Mouse (Mus musculus) thymus, postnatal 25 days (tissue): ENCODE results near the gene T2.
"Not testable (repeated sequence)": the region's sequence is repeated elsewhere in the genome, so short reads cannot be mapped to it uniquely, and the experiment has no call there.

Source experiments
- DNase-seq: peaks from one replicate; pipeline ENCODE4 v3.0.0; 2022

The T2 gene

GRCm38 (mm10) chr17:8367514-8368480 is 12.0 kb downstream of the T2 start:
- DNase-seq, result no peak

- DNase-seq, result no peak
Observed at GRCm38 (mm10) chr17:8368570-8368969, 12.8 kb downstream of the T2 start.

- no peak for DNase-seq
Observed at GRCm38 (mm10) chr17:8369171-8369570, 13.4 kb downstream of the T2 start.

GRCm38 (mm10) chr17:8370634-8371229 is 14.9 kb downstream of the T2 start:
- DNase-seq, result no peak

GRCm38 (mm10) chr17:8371834-8372233 is 16.0 kb downstream of the T2 start:
- DNase-seq, result peak; percentile 80

- DNase-seq, result peak; percentile 84
Observed at GRCm38 (mm10) chr17:8372286-8373046, 16.7 kb downstream of the T2 start.

- DNase-seq, result no peak
Observed at GRCm38 (mm10) chr17:8377298-8377697, 21.5 kb downstream of the T2 start.

GRCm38 (mm10) chr17:8385441-8385840 is 29.6 kb downstream of the T2 start:
- no peak for DNase-seq

GRCm38 (mm10) chr17:8388463-8388862 is 32.7 kb downstream of the T2 start:
- peak; percentile 55 for DNase-seq

- DNase-seq, result peak; percentile 22
Observed at GRCm38 (mm10) chr17:8388990-8389789, 33.4 kb downstream of the T2 start.

GRCm38 (mm10) chr17:8389790-8390095 is 34.0 kb downstream of the T2 start:
- DNase-seq, result no peak

- DNase-seq, result no peak
Observed at GRCm38 (mm10) chr17:8390487-8390886, 34.7 kb downstream of the T2 start.

- no peak for DNase-seq
Observed at GRCm38 (mm10) chr17:8396371-8396770, 40.6 kb downstream of the T2 start.

- DNase-seq, result no peak
Observed at GRCm38 (mm10) chr17:8397946-8398345, 42.2 kb downstream of the T2 start.

GRCm38 (mm10) chr17:8403932-8404331 is 48.1 kb downstream of the T2 start:
- DNase-seq, result not testable (repeated sequence)

GRCm38 (mm10) chr17:8406285-8406684 is 50.5 kb downstream of the T2 start:
- no peak for DNase-seq

GRCm38 (mm10) chr17:8408002-8408401 is 52.2 kb downstream of the T2 start:
- DNase-seq, result not testable (repeated sequence)

GRCm38 (mm10) chr17:8408589-8409295 is 53.0 kb downstream of the T2 start:
- DNase-seq, result peak; percentile 36

GRCm38 (mm10) chr17:8410330-8410729 is 54.5 kb downstream of the T2 start:
- DNase-seq, result no peak

- DNase-seq, result no peak
Observed at GRCm38 (mm10) chr17:8413656-8414055, 57.9 kb downstream of the T2 start.

- DNase-seq, result no peak
Observed at GRCm38 (mm10) chr17:8415533-8415932, 59.7 kb downstream of the T2 start.

- no peak for DNase-seq
Observed at GRCm38 (mm10) chr17:8416865-8417264, 61.1 kb downstream of the T2 start.
